Mouse (Mus musculus): ENCODE results near the gene Kcna2.

- TF ChIP-seq TAL1 (IDR thresholded peaks at IDR 0.05; ENCODE audit: low read length) (no peak), GATA1 (IDR thresholded peaks at IDR 0.05; ENCODE audit: low read length) (no peak)
Observed at GRCm38 (mm10) chr3:107159418-107159817, 58.5 kb downstream of the Kcna2 start.
